Mouse (Mus musculus): ENCODE measurements around the gene Alpi. TPM values are rescaled to one million over a fixed set of nuclear protein-coding genes. Genes with fewer than 3 reads are reported as not detected.

The Alpi gene
- polyA plus RNA-seq, 1 experiment = not detected

GRCm38 (mm10) chr1:87098358-87098975 is 2.9 kb downstream of the Alpi start:
- no peaks in the 10 kb centered on the region for H3K4me1 ChIP-seq (ENCODE audit: control insufficient read depth, insufficient read depth, low read length)
- TF ChIP-seq CTCF (conservative IDR thresholded peaks at IDR 0.05; ENCODE audit: insufficient read depth, insufficient read length, low read depth, low read length) (peak; percentile 59), POLR2A (IDR thresholded peaks at IDR 0.05; ENCODE audit: low read depth, low read length) (no peak)
- no peak overlapping the region for H3K4me3 ChIP-seq (ENCODE audit: insufficient read depth, low read depth, low read length)
- DNase-seq = peak; percentile 60
- no peak overlapping the region for H3K27ac ChIP-seq (ENCODE audit: insufficient read depth, low read depth, low read length)
- no peaks in the 10 kb centered on the region for H3K27me3 ChIP-seq (replicated peaks; ENCODE audit: control insufficient read depth, insufficient read depth, low read length)
- 11% methylated on average over 30 of the region's 30 CpGs for WGBS
- H3K36me3 ChIP-seq (ENCODE audit: control insufficient read depth, insufficient read depth, low read length) = no peaks in the 10 kb centered on the region

DNA sequence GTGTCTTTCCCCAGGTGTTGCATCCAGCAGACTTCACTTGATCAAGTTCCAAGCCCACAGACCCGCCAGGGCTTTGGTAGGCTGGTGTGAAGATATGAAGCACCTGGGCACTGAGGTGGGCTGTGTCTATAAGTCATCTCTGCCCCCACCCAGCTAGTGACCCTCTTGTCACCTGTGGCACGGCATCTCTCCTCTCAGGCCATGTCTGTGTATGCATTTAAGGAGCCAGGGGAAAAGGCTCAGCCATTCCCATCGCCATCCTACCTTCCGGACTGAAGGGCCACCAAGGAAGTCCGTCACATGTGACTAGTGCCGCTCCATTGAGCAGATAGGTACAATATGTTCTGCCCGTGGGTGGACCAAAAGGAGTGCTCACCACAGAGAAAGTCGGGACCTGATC is 5.8 kb downstream of the Alpi start:
- WGBS = 60% methylated on average over 8 of the region's 8 CpGs
- Histone ChIP-seq H3K36me3 (ENCODE audit: control insufficient read depth, insufficient read depth, low read length) (no peaks in the 10 kb centered on the region), H3K4me3 (ENCODE audit: insufficient read depth, low read depth, low read length) (no peak overlapping the region), H3K27me3 (replicated peaks; ENCODE audit: control insufficient read depth, insufficient read depth, low read length) (no peaks in the 10 kb centered on the region), H3K4me1 (ENCODE audit: control insufficient read depth, insufficient read depth, low read length) (no peaks in the 10 kb centered on the region), H3K27ac (ENCODE audit: insufficient read depth, low read depth, low read length) (no peak overlapping the region)
- TF ChIP-seq CTCF (conservative IDR thresholded peaks at IDR 0.05; ENCODE audit: insufficient read depth, insufficient read length, low read depth, low read length) = no peak
- no peak for TF ChIP-seq POLR2A (IDR thresholded peaks at IDR 0.05; ENCODE audit: low read depth, low read length)
- DNase-seq = no peak

- no peaks in the 10 kb centered on the region for H3K4me1 ChIP-seq (ENCODE audit: control insufficient read depth, insufficient read depth, low read length)
- H3K27me3 ChIP-seq (replicated peaks; ENCODE audit: control insufficient read depth, insufficient read depth, low read length) = no peaks in the 10 kb centered on the region
- no peak within 1 kb of the TSS for H3K27ac ChIP-seq (ENCODE audit: insufficient read depth, low read depth, low read length)
- no peak for DNase-seq
- WGBS = 80% methylated on average over 4 of the region's 4 CpGs
- H3K36me3 ChIP-seq (ENCODE audit: control insufficient read depth, insufficient read depth, low read length) = no peaks in the 10 kb centered on the region
- H3K4me3 ChIP-seq (ENCODE audit: insufficient read depth, low read depth, low read length) = no peak within 1 kb of the TSS
- TF ChIP-seq POLR2A (IDR thresholded peaks at IDR 0.05; ENCODE audit: low read depth, low read length) = no peak
- no peak for TF ChIP-seq CTCF (conservative IDR thresholded peaks at IDR 0.05; ENCODE audit: insufficient read depth, insufficient read length, low read depth, low read length)
Observed at GRCm38 (mm10) chr1:87089828-87090227, 11.6 kb downstream of the Alpi start, which contains the start of gene Alppl2. Gene Alppl2, minus strand, starts transcription at chr1:87089928.

GRCm38 (mm10) chr1:87089251-87089650 is 12.2 kb downstream of the Alpi start:
- no peak for DNase-seq
- TF ChIP-seq CTCF (conservative IDR thresholded peaks at IDR 0.05; ENCODE audit: insufficient read depth, insufficient read length, low read depth, low read length) (no peak), POLR2A (IDR thresholded peaks at IDR 0.05; ENCODE audit: low read depth, low read length) (no peak)
- 87% methylated on average over 11 of the region's 11 CpGs for WGBS
- Histone ChIP-seq H3K36me3 (ENCODE audit: control insufficient read depth, insufficient read depth, low read length) (no peaks in the 10 kb centered on the region), H3K27me3 (replicated peaks; ENCODE audit: control insufficient read depth, insufficient read depth, low read length) (no peaks in the 10 kb centered on the region), H3K27ac (ENCODE audit: insufficient read depth, low read depth, low read length) (no peak overlapping the region), H3K4me3 (ENCODE audit: insufficient read depth, low read depth, low read length) (no peak overlapping the region), H3K4me1 (ENCODE audit: control insufficient read depth, insufficient read depth, low read length) (no peaks in the 10 kb centered on the region)

GRCm38 (mm10) chr1:87086964-87087363 is 14.4 kb downstream of the Alpi start:
- Histone ChIP-seq H3K4me1 (ENCODE audit: control insufficient read depth, insufficient read depth, low read length) (no peaks in the 10 kb centered on the region), H3K36me3 (ENCODE audit: control insufficient read depth, insufficient read depth, low read length) (no peaks in the 10 kb centered on the region), H3K27ac (ENCODE audit: insufficient read depth, low read depth, low read length) (no peak overlapping the region), H3K4me3 (ENCODE audit: insufficient read depth, low read depth, low read length) (no peak overlapping the region), H3K27me3 (replicated peaks; ENCODE audit: control insufficient read depth, insufficient read depth, low read length) (no peaks in the 10 kb centered on the region)
- TF ChIP-seq POLR2A (IDR thresholded peaks at IDR 0.05; ENCODE audit: low read depth, low read length) (no peak), CTCF (conservative IDR thresholded peaks at IDR 0.05; ENCODE audit: insufficient read depth, insufficient read length, low read depth, low read length) (no peak)
- no peak for DNase-seq
- 81% methylated on average over 17 of the region's 17 CpGs for WGBS

DNA sequence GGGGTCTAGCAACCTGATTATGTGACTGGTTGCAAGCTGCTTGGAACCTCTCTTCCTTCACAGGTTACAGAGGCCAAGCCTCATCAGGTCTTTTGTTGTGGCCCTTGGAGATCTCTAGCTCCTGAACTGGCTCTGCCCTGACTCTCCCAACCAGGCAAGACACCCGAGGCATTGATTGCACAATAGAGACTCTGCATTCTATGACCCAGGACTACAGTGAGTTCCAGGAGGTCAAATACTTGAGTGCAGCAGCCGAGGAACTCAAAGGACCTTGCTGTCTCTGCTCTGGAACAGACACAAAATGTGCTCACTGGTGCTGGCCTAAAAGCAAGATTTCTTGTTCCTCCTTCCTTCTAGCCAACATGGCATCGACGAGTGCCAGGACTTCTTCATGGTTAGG is 15.2 kb downstream of the Alpi start:
- no peaks in the 10 kb centered on the region for H3K36me3 ChIP-seq (ENCODE audit: control insufficient read depth, insufficient read depth, low read length)
- WGBS = 46% methylated on average over 4 of the region's 4 CpGs
- DNase-seq = peak; percentile 22
- no peak overlapping the region for H3K4me3 ChIP-seq (ENCODE audit: insufficient read depth, low read depth, low read length)
- H3K4me1 ChIP-seq (ENCODE audit: control insufficient read depth, insufficient read depth, low read length) = no peaks in the 10 kb centered on the region
- TF ChIP-seq CTCF (conservative IDR thresholded peaks at IDR 0.05; ENCODE audit: insufficient read depth, insufficient read length, low read depth, low read length) = no peak
- no peak for TF ChIP-seq POLR2A (IDR thresholded peaks at IDR 0.05; ENCODE audit: low read depth, low read length)
- no peaks in the 10 kb centered on the region for H3K27me3 ChIP-seq (replicated peaks; ENCODE audit: control insufficient read depth, insufficient read depth, low read length)
- H3K27ac ChIP-seq (ENCODE audit: insufficient read depth, low read depth, low read length) = no peak overlapping the region

DNA sequence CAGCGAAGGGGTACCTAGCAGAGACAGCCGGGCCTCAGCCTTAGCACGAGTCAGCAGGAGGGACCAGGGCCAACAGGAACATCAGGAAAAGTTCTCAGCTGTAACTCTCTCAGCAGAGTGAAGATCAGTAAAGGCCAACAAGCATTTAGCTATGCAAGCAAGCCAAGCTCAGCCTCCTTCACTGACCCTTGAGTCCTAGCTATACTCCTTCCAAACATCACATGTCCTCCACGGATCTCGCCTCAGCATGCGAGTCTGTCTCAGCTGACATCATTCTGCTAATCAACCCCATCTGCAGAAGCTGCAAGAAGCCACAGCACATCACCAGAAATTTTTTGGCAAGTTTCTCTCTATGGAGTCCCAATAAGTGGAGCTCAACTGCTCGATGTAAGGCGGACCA is 27.6 kb downstream of the Alpi start:
- no peaks in the 10 kb centered on the region for H3K27me3 ChIP-seq (replicated peaks; ENCODE audit: control insufficient read depth, insufficient read depth, low read length)
- DNase-seq = no peak
- 85% methylated on average over 8 of the region's 8 CpGs for WGBS
- H3K4me3 ChIP-seq (ENCODE audit: insufficient read depth, low read depth, low read length) = no peak overlapping the region
- no peak overlapping the region for H3K27ac ChIP-seq (ENCODE audit: insufficient read depth, low read depth, low read length)
- no peaks in the 10 kb centered on the region for H3K36me3 ChIP-seq (ENCODE audit: control insufficient read depth, insufficient read depth, low read length)
- H3K4me1 ChIP-seq (ENCODE audit: control insufficient read depth, insufficient read depth, low read length) = no peaks in the 10 kb centered on the region
- TF ChIP-seq CTCF (conservative IDR thresholded peaks at IDR 0.05; ENCODE audit: insufficient read depth, insufficient read length, low read depth, low read length) = no peak
- TF ChIP-seq POLR2A (IDR thresholded peaks at IDR 0.05; ENCODE audit: low read depth, low read length) = no peak
